Mouse (Mus musculus): Measurements from ENCODE around the gene Zkscan17. TPM values are rescaled to one million over a fixed set of nuclear protein-coding genes. Genes with fewer than 3 reads are reported as not detected.
A peak's percentile ranks its signal among the peaks of the same experiment; 100 is the strongest.

Zkscan17 gene
- polyA plus RNA-seq, 2 experiments from 2014 or later, result 8.6 to 14.2 TPM

- ATAC-seq, result no peak
Observed at GRCm38 (mm10) chr11:59456346-59456745, 70.2 kb downstream of the Zkscan17 start.

GRCm38 (mm10) chr11:59451086-59451485 is 75.5 kb downstream of the Zkscan17 start, which contains the start of gene Snap47:
TSS of gene Snap47 (minus strand) at chr11:59451186.
- no peak for ATAC-seq

GRCm38 (mm10) chr11:59450230-59450771 is 76.2 kb downstream of the Zkscan17 start:
- ATAC-seq, result peak; percentile 59

GRCm38 (mm10) chr11:59449741-59450229 is 76.8 kb downstream of the Zkscan17 start, which contains the start of gene Jmjd4:
TSS of gene Jmjd4 (plus strand) at chr11:59450045.
- peak; percentile 80 for ATAC-seq

GRCm38 (mm10) chr11:59443102-59443501 is 83.4 kb downstream of the Zkscan17 start:
- no peak for ATAC-seq

GRCm38 (mm10) chr11:59437954-59438353 is 88.6 kb downstream of the Zkscan17 start:
- no peak for ATAC-seq

Other genes starting within 250 kb of the Zkscan17 start
- not detected for gene Wnt3a, start 236.0 kb downstream of the Zkscan17 start, polyA plus RNA-seq (2017; shearing (Covaris generic))
- gene Wnt9a, start 219.8 kb downstream of the Zkscan17 start, polyA plus RNA-seq (2017; shearing (Covaris generic)), result not detected
- gene Prss38, start 151.1 kb downstream of the Zkscan17 start, polyA plus RNA-seq (2017; shearing (Covaris generic)), result not detected
- 1 to 10 TPM; 3.9 to 6.9 TPM for gene Jmjd4, start 76.7 kb downstream of the Zkscan17 start, polyA plus RNA-seq (2017; shearing (Covaris generic))
- 10 to 100 TPM; 52.6 to 67.3 TPM for gene Snap47, start 75.6 kb downstream of the Zkscan17 start, polyA plus RNA-seq (2017; shearing (Covaris generic))
- gene Zfp867, start 54.3 kb downstream of the Zkscan17 start, polyA plus RNA-seq (2017; shearing (Covaris generic)), result 1 to 10 TPM; 6.0 to 6.9 TPM
- gene Nlrp3, start 14.8 kb upstream of the Zkscan17 start, polyA plus RNA-seq (2017; shearing (Covaris generic)), result not detected
- gene Olfr222, start 49.5 kb upstream of the Zkscan17 start, polyA plus RNA-seq (2017; shearing (Covaris generic)), result not detected
- gene Olfr223, start 66.5 kb upstream of the Zkscan17 start, polyA plus RNA-seq (2017; shearing (Covaris generic)), result not detected
- gene Mprip, start 134.6 kb upstream of the Zkscan17 start, polyA plus RNA-seq (2017; shearing (Covaris generic)), result 10 to 100 TPM; 21.3 to 29.6 TPM

Measured in CD4-positive, CD25-positive, alpha-beta regulatory T cell, adult 4 months (primary cell).